Mouse (Mus musculus) MEL (cell line): ENCODE results near the gene Aldh5a1.

ENCODE experiments used
- CTCF ChIP-seq, 3 experiments: IDR thresholded peaks in 2 of 3; conservative IDR thresholded peaks in 1 of 3; 2 replicates each; pipeline ENCODE4 v1.5.1; 2011 to 2012; ENCODE audit warnings: low read length in 3 of 3, low read depth in 2 of 3, mild to moderate bottlenecking in 2 of 3, improper control_type of control experiment in 1 of 3, inconsistent platforms in 1 of 3, mixed read lengths in 1 of 3, moderate library complexity in 1 of 3; ENCODE audit not compliant: control insufficient read depth in 1 of 3, insufficient read depth in 1 of 3, poor library complexity in 1 of 3, severe bottlenecking in 1 of 3
- MAFK ChIP-seq: IDR thresholded peaks from 2 replicates; pipeline ENCODE4 v1.6.1; 2011; ENCODE audit warnings: low read depth, mild to moderate bottlenecking, low read length, improper control_type of control experiment, borderline replicate concordance
- MAX ChIP-seq: IDR thresholded peaks from 2 replicates; pipeline ENCODE4 v1.6.1; 2011; ENCODE audit warnings: low read length, improper control_type of control experiment
- POLR2A ChIP-seq, 2 experiments: IDR thresholded peaks; 2 replicates each; pipeline ENCODE4 v1.6.1; 2011 to 2012; ENCODE audit warnings: low read length in 2 of 2, mild to moderate bottlenecking in 2 of 2, control low read depth in 1 of 2, improper control_type of control experiment in 1 of 2, low read depth in 1 of 2, moderate library complexity in 1 of 2; ENCODE audit not compliant: control insufficient read depth in 1 of 2, insufficient read depth in 1 of 2, poor library complexity in 1 of 2
- SIN3A ChIP-seq: IDR thresholded peaks from 2 replicates; pipeline ENCODE4 v1.6.1; 2012; ENCODE audit warnings: low read length, improper control_type of control experiment, inconsistent platforms
- UBTF ChIP-seq: IDR thresholded peaks from 2 replicates; pipeline ENCODE4 v1.6.1; 2012; ENCODE audit warnings: low read depth, mild to moderate bottlenecking, inconsistent platforms, low read length, improper control_type of control experiment, moderate library complexity, borderline replicate concordance; ENCODE audit not compliant: insufficient read depth

DNA sequence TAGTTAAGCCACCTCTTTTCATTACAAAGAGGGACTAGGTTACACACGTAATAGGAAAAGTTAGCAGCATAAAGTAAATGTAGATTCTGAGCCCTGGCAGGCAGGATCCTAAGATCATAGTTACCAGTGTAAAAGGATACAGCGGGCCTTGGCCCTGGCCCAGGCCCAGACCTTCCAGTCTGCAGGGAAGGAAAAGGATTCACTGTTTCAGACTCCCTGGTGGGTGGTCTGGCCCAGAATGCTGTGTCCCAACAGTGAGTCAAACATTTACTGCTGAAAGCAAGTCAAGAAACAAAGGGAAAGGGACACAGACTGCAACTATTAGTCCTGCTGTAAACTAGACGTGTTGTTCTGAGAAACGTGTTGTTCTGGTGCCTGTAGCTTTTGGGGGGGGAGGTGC lies 8.1 kb upstream of the Aldh5a1 start:
- TF ChIP-seq POLR2A (IDR thresholded peaks at IDR 0.05; ENCODE audit: control insufficient read depth in 1 of 2, insufficient read depth in 1 of 2, low read depth in 1 of 2, low read length in 2 of 2, poor library complexity in 1 of 2) (no peak), MAFK (no peak), MAX (no peak), UBTF (no peak), SIN3A (no peak), CTCF (IDR thresholded peaks at IDR 0.05 in 2 of 3, conservative IDR thresholded peaks at IDR 0.05 in 1 of 3; ENCODE audit: control insufficient read depth in 1 of 3, insufficient read depth in 1 of 3, low read depth in 2 of 3, low read length in 3 of 3, poor library complexity in 1 of 3, severe bottlenecking in 1 of 3) (no peak)
